Mouse (Mus musculus) cerebellum, postnatal 10 days (tissue): ENCODE measurements around the gene Carm1.
"Not testable (repeated sequence)": the region's sequence is repeated elsewhere in the genome, so short reads cannot be mapped to it uniquely, and the experiment has no call there.

Source experiments
- DNase-seq, 2 experiments: peaks; one replicate each; pipeline ENCODE4 v3.0.0; 2021; ENCODE audit warnings: mixed read lengths in 2 of 2

The Carm1 gene

GRCm38 (mm10) chr9:21539981-21540753 lies 6.5 kb upstream of the Carm1 start:
- no peak for DNase-seq

- not testable (repeated sequence) for DNase-seq
Measured at GRCm38 (mm10) chr9:21542001-21542400, 4.7 kb upstream of the Carm1 start.

- peak in 1 of 2 experiments; percentile 19 for DNase-seq
Measured at GRCm38 (mm10) chr9:21545351-21545915, 1.3 kb upstream of the Carm1 start.

- peak; percentile 100 for DNase-seq
Measured at GRCm38 (mm10) chr9:21545916-21546788, 542 bp upstream of the Carm1 start.

- peak; percentile 66 for DNase-seq
Measured at GRCm38 (mm10) chr9:21547075-21547941, 614 bp downstream of the Carm1 start.

- DNase-seq: no peak
Measured at GRCm38 (mm10) chr9:21551049-21551448, 4.4 kb downstream of the Carm1 start.

- no peak for DNase-seq
Measured at GRCm38 (mm10) chr9:21553607-21554273, 7.0 kb downstream of the Carm1 start.

GRCm38 (mm10) chr9:21555198-21555742 lies 8.6 kb downstream of the Carm1 start:
- DNase-seq: no peak

GRCm38 (mm10) chr9:21556996-21557395 lies 10.3 kb downstream of the Carm1 start:
- DNase-seq: no peak

GRCm38 (mm10) chr9:21557556-21557955 lies 10.9 kb downstream of the Carm1 start:
- no peak for DNase-seq

- DNase-seq: no peak
Measured at GRCm38 (mm10) chr9:21558366-21558765, 11.7 kb downstream of the Carm1 start.

- no peak for DNase-seq
Measured at GRCm38 (mm10) chr9:21559151-21559550, 12.5 kb downstream of the Carm1 start.

- DNase-seq: no peak
Measured at GRCm38 (mm10) chr9:21564420-21564819, 17.7 kb downstream of the Carm1 start.

- no peak for DNase-seq
Measured at GRCm38 (mm10) chr9:21565004-21565586, 18.4 kb downstream of the Carm1 start.

GRCm38 (mm10) chr9:21566538-21566937 lies 19.8 kb downstream of the Carm1 start:
- DNase-seq: no peak

- DNase-seq: no peak
Measured at GRCm38 (mm10) chr9:21567051-21567450, 20.4 kb downstream of the Carm1 start.

GRCm38 (mm10) chr9:21568657-21569255 lies 22.1 kb downstream of the Carm1 start:
- no peak for DNase-seq

GRCm38 (mm10) chr9:21574012-21574801 lies 27.5 kb downstream of the Carm1 start:
- DNase-seq: no peak

- DNase-seq: no peak
Measured at GRCm38 (mm10) chr9:21575253-21575652, 28.6 kb downstream of the Carm1 start.

- peak in 1 of 2 experiments; percentile 50 for DNase-seq
Measured at GRCm38 (mm10) chr9:21576286-21576685, 29.6 kb downstream of the Carm1 start.
